Mouse (Mus musculus): ENCODE data around the gene Gm17555.
"Not testable (repeated sequence)": the region's sequence is repeated elsewhere in the genome, so short reads cannot be mapped to it uniquely, and the experiment has no call there.

Gene Gm17555

DNA sequence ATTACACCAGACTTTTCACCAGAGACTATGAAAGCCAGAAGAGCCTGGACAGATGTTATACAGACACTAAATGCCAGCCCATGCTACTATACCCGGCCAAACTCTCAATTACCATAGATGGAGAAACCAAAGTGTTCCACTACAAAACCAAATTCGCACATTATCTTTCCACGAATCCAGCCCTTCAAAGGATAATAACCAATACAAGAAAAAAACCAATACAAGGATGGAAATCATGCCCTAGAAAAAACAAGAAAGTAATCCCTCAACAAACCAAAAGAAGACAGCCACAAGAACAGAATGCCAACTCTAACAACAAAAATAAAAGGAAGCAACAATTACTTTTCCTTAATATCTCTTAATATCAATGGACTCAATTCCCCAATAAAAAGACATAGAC, at the start of gene Gm17555:
Gene Gm17555, plus strand, starts transcription at position 301 of the 400 bp plus-strand sequence.
- in situ Hi-C loops (cut with MboI), result not testable (repeated sequence)

DNA sequence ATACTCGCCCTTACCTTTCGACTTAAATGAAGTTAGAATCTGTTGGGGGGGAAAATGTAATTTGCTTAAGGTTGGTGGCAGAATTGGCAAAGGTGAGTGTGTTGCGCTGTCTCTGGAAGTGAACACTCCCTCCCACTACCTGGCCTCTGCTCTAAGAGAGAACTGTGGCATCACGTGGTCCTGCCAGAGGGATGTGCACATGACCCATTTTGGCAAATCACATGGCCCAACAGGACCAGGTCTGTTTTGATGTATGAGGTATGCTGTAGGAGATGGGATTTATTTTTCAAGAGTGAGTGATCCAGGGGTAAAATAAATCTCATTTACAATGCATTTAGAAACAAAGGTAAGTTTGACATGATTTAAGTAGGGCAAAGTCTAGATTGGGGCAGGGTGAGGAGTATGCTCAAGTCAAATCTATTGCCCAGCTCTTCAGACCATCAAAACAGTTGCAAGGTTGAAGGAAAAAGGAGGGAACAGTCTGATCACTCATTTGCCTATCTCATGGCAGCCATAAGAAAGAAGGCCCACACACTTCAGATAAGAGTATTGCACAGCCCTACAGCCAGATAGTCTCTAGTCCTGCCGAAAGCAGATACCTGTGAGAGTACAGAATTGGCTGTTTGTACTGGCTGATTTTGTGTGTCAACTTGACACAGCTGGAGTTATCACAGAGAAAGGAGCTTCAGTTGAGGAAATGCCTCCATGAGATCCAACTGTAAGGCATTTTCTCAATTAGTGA, 49.5 kb upstream of the Gm17555 start:
- in situ Hi-C loops (cut with MboI), result no loop called here

DNA sequence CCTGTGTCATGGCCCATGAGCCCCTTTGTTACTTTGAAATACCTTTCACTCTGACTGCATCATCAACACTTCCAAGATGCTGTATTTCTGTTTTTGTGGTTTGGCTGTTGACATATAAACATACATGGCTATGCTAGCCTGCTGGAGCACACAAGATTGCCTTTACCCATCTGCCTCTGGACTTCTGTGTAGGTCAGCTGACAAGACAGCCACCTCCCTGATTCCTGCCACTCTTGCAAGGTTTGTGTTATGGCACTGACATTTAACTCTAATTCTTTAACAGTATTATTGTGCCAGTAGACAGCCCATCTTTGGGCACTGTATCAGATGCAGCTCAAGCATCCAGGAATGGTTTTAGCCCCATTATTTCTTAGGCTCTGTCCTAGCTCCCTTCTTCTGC, 48.6 kb upstream of the Gm17555 start:
- in situ Hi-C loops (cut with MboI), result no loop called here

DNA sequence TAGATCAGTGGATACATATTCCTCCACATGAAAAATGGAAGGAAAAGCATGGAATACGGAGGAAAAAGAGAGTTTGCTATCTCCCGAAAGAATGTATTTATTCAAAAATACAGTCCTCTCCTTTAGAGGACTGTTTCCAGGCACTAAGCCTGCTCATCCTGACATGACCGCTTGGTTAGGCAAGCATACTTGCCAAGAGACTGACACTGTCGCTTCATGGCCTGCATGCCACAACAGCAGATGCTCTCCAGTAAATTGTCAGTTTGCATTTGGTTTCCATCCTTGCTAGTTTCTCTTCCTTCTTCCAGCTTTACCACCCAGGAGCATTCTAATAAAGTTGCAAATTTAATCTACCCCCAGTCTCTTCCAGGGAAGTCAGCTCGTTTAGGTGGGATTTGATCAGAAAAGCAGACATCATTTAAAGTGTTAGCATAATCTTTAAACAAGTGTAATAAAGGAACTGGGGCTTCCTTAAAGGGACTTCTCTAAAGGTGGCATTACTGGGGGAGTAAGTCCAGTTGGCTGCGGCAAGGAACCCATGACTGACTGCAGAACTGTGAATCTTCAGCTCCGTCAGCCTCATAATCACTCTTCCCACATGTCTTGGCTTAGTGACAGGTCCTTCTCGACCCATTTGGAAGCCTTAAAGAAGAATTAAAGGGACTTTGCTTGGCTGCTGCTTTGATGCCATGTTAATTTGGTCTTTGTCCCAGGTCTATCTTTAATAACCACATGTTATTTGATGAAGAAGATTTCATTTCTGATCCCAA, 47.9 kb upstream of the Gm17555 start:
- in situ Hi-C loops (cut with MboI), result no loop called here

DNA sequence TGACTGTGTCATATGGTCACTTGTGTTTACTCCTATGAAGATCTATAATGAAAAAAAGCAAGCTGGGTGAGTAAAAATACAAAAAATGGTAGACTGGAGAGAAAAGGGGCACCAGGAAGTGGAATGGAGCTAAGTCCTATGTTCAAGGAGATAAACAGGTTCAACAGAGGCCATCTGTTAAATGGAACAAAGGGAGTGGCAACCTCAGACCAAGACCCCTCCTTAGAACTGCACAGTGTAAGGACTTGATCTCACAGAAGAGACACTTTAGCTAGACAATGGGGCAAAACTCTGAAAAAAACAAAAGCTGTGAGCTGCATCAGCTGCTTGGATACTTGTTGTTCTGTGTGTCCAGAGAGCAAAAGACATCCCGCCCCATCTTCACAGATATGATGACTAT, 43.5 kb upstream of the Gm17555 start:
- in situ Hi-C loops (cut with MboI), result no loop called here

DNA sequence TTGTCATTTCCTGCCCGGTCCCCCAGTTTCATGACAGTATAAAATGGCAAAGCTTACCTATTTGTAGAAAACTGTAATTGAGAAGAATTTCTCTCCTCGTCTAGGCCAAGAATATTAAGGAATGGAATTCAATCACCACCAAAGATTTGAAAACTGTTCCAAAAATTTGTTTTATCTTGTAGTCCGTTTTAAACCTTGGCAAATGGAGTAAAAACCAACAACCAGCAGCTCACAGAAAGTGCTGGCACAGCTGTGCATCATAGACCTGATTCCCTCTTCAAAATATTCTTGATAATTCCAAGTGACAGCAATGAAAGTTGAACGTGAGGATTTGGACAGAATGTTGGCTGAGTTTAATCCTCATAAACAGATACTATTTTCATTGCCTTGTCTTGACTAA, 23.6 kb upstream of the Gm17555 start:
- in situ Hi-C loops (cut with MboI), result no loop called here

DNA sequence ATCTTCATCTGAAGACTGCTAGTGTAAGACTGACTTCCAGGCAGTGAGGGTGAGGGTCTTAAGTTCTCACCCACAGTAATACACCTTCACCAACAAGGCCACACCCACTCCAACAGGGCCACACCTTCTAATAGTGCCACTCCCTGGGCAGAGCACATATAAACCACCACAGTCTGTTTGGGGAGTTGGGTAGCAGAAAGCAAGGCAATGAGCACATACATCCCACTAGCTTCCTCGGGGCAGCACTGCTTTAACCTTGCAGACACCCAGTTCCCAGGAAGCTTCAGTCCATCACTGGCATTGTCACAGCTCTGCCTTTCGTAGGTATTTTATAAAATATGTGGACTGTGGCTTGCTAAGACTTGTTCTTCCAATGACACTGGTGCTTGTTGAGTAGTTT, 22.8 kb upstream of the Gm17555 start:
- in situ Hi-C loops (cut with MboI), result no loop called here

DNA sequence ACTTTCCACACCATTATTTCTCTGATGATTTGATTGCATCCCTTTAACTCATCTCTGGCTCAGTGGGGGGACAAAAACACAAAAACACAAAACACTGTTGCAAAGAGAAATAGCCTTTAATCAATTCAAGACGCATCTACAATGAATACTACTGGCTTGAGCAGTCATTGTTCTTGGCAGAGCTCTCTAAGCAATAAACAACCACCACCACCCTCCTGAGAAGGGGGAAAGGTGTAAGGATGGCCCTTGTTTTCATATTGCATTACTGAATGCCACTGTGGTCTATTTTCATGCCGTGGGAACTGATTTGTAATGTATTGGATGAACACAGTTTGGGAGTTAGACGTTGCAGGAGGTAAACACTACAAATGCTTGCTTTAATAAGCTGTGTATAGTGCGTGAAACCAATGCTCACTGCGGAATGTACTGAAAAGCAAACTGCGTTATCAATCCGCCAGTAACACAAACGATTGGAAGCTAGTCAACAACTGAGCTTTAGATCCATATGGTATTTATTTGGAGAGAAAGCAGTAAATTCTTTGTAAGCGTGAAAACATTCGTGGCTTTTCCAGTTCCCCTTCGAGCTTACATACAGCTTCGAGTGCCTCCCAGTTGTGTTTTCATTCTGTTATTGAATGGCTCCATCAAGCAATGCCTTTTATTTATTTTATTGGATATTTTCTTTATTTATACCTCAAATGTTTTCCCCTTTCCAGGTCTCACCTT, 19.1 kb upstream of the Gm17555 start:
- in situ Hi-C loops (cut with MboI), result no loop called here

DNA sequence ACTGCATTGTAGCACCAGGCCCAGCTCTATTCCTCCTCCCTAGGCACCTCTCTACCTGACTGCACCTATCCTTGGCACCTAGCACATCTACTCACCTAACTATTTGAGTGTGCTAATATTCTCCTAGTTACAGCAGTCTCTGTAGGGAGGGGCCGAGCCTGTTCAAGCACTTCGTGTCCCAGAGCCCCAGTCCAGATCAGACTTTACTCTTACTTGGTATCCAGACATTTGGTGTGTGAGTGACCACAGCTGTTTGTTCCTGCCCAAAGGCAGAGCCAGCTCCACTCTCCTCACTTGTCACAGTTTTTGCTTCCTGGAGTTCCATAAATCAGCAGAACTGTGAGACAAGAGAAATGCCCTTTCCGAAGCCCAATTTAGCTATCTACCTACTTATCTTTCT, 15.9 kb upstream of the Gm17555 start:
- in situ Hi-C loops (cut with MboI), result no loop called here

DNA sequence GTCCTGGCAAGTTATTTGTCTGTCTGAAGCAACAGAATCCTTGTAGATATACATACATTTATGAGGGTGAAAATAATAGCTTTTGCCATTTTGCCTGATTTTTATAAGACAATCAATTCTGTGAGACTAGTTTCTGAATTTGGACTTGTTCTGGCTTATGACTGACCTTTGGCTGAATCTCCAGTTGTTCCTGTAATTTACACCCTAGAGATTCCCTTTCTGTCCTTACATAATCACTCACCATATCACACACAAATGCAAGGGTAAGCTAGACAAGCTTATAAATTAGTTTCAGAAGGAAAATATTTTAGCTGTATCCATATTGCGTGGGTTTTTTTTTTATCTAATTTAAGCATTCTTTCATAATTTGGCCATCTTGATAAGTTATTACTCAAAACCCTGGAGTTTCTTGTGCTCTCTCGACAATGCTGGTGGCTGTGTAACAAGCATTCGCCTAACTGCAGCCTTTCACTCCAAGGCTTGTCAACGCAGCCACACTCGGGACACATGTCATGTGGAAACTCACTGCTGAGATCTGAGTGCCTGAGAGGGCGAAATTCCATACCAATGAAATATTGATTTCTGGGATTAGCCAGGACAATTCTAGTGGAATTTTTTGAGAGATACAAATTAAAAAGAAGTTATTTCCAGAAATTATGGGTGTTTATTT, 3.8 kb upstream of the Gm17555 start:
- in situ Hi-C loops (cut with MboI), result no loop called here

DNA sequence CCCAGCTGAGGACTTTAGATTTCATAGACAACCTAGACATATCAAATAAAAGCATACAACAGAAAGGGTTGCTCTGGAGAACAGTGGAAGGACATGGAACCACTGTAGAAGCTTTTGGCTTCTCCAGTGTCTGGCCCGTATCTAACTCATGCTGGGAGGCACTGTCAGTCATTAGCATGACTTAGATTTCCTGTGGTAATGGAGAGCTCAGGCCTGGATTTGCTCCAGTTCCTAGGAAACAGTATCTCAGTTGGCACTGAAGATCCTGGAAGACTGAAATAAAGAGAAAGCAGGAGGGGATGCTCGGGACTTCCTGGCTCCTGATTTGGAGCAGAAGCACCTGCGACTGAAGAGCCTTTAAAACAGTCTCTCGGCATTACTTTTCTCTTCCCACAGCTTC, 12.7 kb downstream of the Gm17555 start:
- in situ Hi-C loops (cut with MboI), result no loop called here

DNA sequence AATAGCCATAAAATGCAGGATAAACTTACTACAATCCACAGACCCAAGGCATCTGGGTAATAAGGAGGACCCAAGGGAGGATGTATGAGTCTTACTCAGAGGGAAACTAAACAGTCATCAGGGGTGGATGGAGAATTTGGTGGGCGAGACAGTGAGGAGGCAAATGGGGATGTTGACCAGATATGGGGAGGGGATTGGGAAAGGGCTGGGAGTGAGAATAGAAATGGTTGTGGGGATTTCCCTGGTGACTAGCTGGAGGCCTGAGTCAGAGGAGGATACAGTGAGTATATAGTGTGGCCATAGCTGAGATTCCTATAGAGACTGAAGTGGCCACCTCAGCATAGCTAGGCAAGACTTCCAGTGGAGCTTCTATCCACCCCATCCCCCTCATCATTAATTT, 16.8 kb downstream of the Gm17555 start:
- in situ Hi-C loops (cut with MboI), result no loop called here

DNA sequence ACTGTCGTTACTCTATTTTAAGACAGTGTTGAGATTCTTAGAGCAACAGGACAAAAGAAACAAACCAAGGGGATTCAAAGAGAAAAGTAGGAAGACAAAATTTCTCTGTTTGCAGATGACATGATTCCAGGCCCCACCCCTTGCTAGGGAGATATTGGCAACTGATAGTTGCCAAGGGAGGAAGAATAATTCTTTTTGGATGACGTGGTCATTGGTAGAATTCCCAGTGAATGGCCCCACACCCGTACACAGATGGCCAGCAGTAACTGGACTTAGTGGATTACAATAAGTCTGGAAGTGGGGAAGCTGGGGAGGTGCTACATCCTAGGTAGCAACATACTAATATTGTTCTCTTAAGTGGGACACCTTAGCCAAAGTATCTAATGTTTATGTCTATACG, 22.0 kb downstream of the Gm17555 start:
- in situ Hi-C loops (cut with MboI), result no loop called here

DNA sequence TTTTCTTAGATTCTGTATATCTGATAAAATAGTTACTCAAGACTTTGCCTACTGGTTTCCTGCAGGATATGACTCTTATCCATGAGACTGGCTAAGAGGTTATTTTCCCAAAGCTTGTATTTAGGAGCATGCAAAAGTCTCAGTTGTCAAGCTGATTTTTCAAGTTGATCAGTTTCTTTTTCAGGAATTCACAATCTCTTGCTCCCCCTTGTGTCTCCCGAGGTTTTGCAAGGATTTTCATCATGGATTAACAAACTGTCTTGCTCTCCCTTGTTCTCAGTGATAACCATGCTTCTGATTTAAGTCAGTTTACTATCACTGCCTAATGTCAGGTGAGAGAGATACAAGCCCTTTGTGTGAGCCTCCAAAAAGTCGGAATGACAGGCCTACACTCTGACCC, 30.5 kb downstream of the Gm17555 start:
- in situ Hi-C loops (cut with MboI), result no loop called here

DNA sequence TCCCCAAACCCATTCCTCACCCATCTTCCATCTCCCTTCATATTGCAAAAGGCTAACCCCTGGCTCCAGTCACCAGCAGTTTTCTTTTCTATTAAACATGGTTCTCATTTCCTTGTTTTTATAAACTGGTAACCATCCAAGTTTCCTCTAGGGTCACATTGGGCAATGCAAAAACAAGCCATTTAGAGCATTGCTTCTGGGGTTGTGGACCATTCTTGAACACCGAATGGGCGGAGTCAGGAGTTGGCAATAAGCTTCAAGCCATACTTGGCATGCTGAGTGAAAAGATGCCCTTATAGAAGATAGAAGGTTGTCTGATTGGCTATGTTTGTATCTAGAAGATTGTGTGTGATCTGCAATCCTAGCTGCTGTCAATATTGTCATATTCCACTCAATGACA, 33.6 kb downstream of the Gm17555 start:
- in situ Hi-C loops (cut with MboI), result no loop called here

DNA sequence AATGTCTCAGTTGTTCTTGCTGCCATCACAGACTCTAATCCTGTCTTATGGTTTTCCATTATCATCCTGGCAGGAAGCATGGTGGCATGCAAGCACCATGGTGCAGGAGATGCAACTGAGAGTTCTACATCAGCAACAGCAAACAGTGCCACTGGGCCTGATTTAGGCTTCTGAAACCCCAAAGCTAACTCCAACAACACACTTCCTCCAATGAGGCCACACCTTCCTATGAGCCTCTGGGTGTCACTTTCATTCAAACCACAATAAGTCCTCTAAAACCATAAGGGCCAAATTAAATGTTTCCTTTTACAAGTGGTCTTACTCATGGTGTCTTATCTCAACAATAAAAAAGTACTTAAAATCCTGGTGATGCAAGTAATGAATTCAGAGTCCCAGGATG, 37.3 kb downstream of the Gm17555 start:
- in situ Hi-C loops (cut with MboI), result no loop called here

Data from mature B cell (primary cell).